Mouse (Mus musculus): ENCODE measurements around the gene Sprr2h. TPM values are rescaled to one million over a fixed set of nuclear protein-coding genes. Genes with fewer than 3 reads are reported as not detected.

Sprr2h gene
- total RNA-seq (2021), result not detected
- long read RNA-seq, result 0 reads

GRCm38 (mm10) chr3:92385385-92385784, at the start of gene Sprr2h:
Gene Sprr2h (plus strand): TSS chr3:92385685.
- DNase-seq (ENCODE audit: low spot score in 2 of 2), result no peak

GRCm38 (mm10) chr3:92336278-92336677, 49.2 kb upstream of the Sprr2h start:
- DNase-seq (ENCODE audit: low spot score in 2 of 2), result no peak

DNA sequence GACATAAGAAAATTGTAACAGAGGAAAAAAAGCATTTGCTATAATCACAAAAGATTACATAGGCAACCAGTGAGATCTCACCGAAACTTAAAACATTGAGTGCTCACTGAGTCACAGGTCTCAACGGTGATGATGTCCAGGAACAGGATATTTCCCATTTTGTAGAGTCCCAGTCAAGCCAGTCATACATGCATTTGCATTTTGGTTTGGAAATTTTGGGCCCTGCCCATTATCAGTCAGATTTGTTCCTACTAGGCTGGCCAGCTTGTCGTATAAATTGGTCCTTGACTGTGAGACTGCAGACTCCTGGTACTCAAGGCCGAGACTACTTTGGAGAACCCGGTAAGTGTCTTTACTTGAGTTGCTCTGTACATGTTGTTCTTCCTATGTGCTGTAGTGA, 46.6 kb upstream of the Sprr2h start, which contains the start of gene Sprr2d:
Gene Sprr2d, plus strand, starts transcription at position 301 of the 400 bp plus-strand sequence.
- no peak for DNase-seq (ENCODE audit: low spot score in 2 of 2)

- DNase-seq (ENCODE audit: low spot score in 2 of 2), result no peak
These were observed 33.6 kb upstream of the Sprr2h start, which contains the start of gene Sprr2e for GRCm38 (mm10) chr3:92351843-92352242. Gene Sprr2e (plus strand): TSS chr3:92352143.

GRCm38 (mm10) chr3:92361619-92362018, 23.9 kb upstream of the Sprr2h start:
- no peak for DNase-seq (ENCODE audit: low spot score in 2 of 2)

- DNase-seq (ENCODE audit: low spot score in 2 of 2), result no peak
These were observed 20.6 kb upstream of the Sprr2h start, which contains the start of gene Sprr2f for GRCm38 (mm10) chr3:92364887-92365286. Gene Sprr2f (plus strand): TSS chr3:92365187.

DNA sequence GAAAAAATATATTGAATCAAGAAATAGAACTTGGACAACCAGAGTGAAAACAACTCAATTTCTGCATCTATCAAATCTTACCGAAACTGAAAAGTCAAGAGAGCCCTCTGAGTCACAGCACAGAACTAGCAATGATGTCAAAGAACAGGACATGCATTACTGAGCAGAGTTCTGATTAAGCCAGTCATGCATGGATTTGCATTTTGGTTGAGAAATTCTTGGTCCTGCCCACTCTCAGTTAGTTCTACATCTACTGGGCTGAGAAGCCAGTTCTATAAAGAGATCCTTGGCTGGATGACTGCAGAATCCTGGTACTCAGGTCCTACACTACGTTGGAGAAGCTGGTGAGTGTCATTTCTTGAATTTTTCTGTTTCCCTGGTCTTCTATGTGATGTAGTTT, 11.9 kb upstream of the Sprr2h start:
- DNase-seq (ENCODE audit: low spot score in 2 of 2), result no peak

DNA sequence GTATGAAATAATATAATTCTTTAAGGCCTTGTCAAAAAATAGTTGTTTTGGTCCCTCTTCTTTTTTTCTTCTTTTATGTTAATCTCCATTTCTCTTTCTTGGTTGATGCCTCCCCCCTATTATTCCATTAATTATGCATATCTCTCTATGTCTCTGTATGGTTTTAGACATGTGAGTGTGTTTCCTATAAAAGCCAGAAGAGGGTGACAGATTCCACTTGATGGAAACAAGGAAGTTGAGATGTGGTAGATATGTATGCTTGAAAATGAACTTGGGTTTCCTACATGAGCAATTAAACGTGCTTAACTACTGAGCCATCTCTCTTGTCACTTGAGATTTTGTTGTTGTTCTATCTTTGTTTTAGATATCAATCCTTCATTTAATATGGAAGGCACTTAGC, 8.8 kb downstream of the Sprr2h start:
- no peak for DNase-seq (ENCODE audit: low spot score in 2 of 2)

- DNase-seq (ENCODE audit: low spot score in 2 of 2), result no peak
These were observed 22.2 kb downstream of the Sprr2h start, which contains the start of gene Sprr2i for GRCm38 (mm10) chr3:92407691-92408090. Gene Sprr2i (plus strand): TSS chr3:92407991.

GRCm38 (mm10) chr3:92417782-92418181, 32.3 kb downstream of the Sprr2h start, which contains the start of gene Sprr2j-ps:
Gene Sprr2j-ps (plus strand): TSS chr3:92418082.
- no peak for DNase-seq (ENCODE audit: low spot score in 2 of 2)

DNA sequence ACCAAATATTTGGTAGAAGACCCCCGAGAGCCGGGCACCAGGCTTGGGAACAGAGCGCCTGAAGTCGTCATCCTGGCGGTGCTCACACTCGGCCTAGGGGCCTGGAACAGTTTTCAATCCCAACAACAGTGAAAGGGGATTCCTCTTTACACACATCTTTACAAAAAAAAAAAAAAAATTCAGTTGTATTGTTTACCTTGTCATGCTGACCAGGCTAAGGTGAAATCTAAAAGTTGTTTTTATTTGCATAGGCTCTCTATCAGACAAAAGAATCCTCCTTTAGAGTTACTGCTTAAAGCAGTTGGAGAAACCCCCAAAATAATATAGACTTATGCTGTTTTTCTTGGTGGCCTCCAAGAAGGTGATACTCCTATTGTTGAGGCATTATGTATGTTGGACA, 43.8 kb downstream of the Sprr2h start, which contains the start of gene Gm9774:
Gene Gm9774, minus strand, starts transcription at position 101 of the 400 bp plus-strand sequence.
- DNase-seq (ENCODE audit: low spot score in 2 of 2), result no peak

- DNase-seq (ENCODE audit: low spot score in 2 of 2), result no peak
These were observed 46.8 kb downstream of the Sprr2h start, which contains the start of gene Sprr2k for GRCm38 (mm10) chr3:92432282-92432681. Gene Sprr2k (plus strand): TSS chr3:92432582.

Other genes with a start within 250 kb of the Sprr2h start
- gene Lelp1, start 242.9 kb upstream of the Sprr2h start, total RNA-seq (2021), result not detected
- not detected for gene Sprr2a1, start 169.9 kb upstream of the Sprr2h start, total RNA-seq (2021)
- gene Sprr2a2, start 169.8 kb upstream of the Sprr2h start, total RNA-seq (2021), result not detected
- not detected for gene Sprr2a3, start 100.3 kb upstream of the Sprr2h start, total RNA-seq (2021)
- gene Sprr2b, start 69.1 kb upstream of the Sprr2h start, total RNA-seq (2021), result not detected
- not detected for gene Sprr2d, start 46.5 kb upstream of the Sprr2h start, total RNA-seq (2021)
- not detected for gene Sprr2e, start 33.5 kb upstream of the Sprr2h start, total RNA-seq (2021)
- not detected for gene Sprr2f, start 20.5 kb upstream of the Sprr2h start, total RNA-seq (2021)
- gene Sprr2i, start 22.3 kb downstream of the Sprr2h start, total RNA-seq (2021), result not detected
- not detected for gene Sprr2j-ps, start 32.4 kb downstream of the Sprr2h start, total RNA-seq (2021)
- under 1 TPM; 0.57 to 0.96 TPM for gene Gm9774, start 43.7 kb downstream of the Sprr2h start, total RNA-seq (2021)
- gene Sprr2k, start 46.9 kb downstream of the Sprr2h start, total RNA-seq (2021), result not detected
- not detected for gene Sprr1b, start 53.1 kb downstream of the Sprr2h start, total RNA-seq (2021)
- gene Sprr3, start 73.0 kb downstream of the Sprr2h start, total RNA-seq (2021), result not detected
- not detected for gene Sprr1a, start 100.2 kb downstream of the Sprr2h start, total RNA-seq (2021)
- not detected for gene Sprr4, start 114.8 kb downstream of the Sprr2h start, total RNA-seq (2021)
- gene 2310046K23Rik, start 148.8 kb downstream of the Sprr2h start, total RNA-seq (2021), result not detected
- not detected for gene Ivl, start 188.1 kb downstream of the Sprr2h start, total RNA-seq (2021)
- not detected for gene Smcp, start 203.3 kb downstream of the Sprr2h start, total RNA-seq (2021)
- not detected for gene 2210017I01Rik, start 221.8 kb downstream of the Sprr2h start, total RNA-seq (2021)
- not detected for gene Lce6a, start 236.0 kb downstream of the Sprr2h start, total RNA-seq (2021)